Mouse (Mus musculus): Measurements from ENCODE around the gene Lipo3. TPM values are rescaled to one million over a fixed set of nuclear protein-coding genes. Genes with fewer than 3 reads are reported as not detected.

The Lipo3 gene
- total RNA-seq (2023): 1 to 10 TPM; 4.6 to 5.6 TPM

DNA sequence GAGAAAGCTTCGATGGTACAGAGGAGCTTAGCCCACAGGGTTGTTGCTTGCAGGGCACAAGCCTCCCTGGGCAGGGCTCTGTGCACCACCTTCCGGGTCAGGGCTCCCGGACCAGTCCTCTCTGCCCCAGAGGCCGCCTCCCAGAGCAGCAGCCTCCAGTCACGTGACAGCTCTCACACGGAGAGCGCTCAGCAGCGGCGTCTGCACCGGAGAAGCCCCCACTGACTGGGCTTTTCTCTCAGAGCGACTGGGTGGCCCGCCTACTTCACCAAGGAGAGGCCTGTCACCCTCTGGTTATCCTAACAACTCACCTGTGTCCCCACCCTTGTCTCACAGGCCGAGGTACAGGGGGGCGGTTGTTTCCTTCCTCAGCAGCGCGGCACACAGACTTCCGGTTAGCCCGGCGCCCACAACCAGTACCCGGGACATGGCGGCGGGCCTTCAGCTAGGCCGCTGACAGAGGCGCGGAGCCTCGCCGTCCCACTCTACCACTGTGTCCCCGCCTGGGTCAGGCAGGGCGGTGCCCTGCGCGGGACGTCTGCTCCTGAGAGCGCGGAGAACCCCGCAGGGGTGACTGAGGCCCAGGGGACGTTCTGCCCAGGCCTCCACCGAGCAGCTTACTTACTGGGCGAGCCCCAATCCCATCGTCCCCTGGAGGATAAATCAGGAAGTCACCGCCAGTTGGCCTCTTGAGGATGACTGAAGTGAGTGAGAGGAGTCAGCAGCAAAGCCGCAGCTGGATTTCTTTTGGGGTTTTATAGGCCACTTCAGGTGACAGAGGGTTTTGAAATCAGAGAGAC, at the start of gene Lipo3:
Gene Lipo3 (minus strand): TSS at position 665 of the 800 bp plus-strand sequence.

DNA sequence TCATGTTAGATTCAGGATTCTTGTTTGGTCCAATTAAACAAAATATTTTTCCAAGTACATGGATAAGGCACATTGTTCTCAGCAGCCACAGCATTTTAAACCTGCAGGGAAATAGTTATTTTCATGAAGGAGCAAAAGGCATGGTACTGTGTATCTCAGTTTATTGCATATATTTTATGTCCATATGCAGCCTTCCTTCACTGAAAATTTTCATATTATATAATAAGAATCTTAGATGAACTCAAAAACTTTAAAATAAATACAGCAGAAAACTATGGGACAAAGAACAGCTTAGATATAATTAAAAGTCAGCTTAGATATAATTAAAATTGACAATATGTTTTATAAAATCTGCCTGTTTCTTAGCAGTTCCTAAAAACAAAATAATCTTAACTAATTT, 25.6 kb upstream of the Lipo3 start, which contains the start of gene Lipo1:
Gene Lipo1 (minus strand): TSS at position 101 of the 400 bp plus-strand sequence.

GRCm38 (mm10) chr19:33751259-33751658, 10.5 kb downstream of the Lipo3 start, which contains the start of gene Lipo2:
Gene Lipo2, minus strand, starts transcription at chr19:33751359.

DNA sequence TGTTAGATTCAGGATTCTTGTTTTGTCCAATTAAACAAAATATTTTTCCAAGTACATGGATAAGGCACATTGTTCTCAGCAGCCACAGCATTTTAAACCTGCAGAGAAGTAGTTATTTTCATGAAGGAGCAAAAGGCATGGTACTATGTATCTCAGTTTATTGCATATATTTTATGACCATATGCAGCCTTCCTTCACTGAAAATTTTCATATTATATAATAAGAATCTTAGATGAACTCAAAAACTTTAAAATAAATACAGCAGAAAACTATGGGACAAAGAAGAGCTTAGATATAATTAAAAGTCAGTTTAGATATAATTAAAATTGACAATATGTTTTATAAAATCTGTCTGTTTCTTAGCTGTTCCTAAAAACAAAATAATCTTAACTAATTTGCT, 136.6 kb downstream of the Lipo3 start, which contains the start of gene Gm8978:
Gene Gm8978 (minus strand): TSS at position 101 of the 400 bp plus-strand sequence.

GRCm38 (mm10) chr19:33517680-33518079, 244.1 kb downstream of the Lipo3 start, which contains the start of gene Lipo4:
Gene Lipo4, minus strand, starts transcription at chr19:33517780.

Other genes starting within 250 kb of the Lipo3 start
- under 1 TPM in 1 of 2 experiments, not detected in 1; 0.29 TPM for gene Lipo4, start 244.2 kb downstream of the Lipo3 start, total RNA-seq (2023)
- gene Gm8978, start 136.7 kb downstream of the Lipo3 start, total RNA-seq (2023): not detected
- not detected for gene Lipo2, start 10.6 kb downstream of the Lipo3 start, total RNA-seq (2023)
- not detected for gene Lipo1, start 25.5 kb upstream of the Lipo3 start, total RNA-seq (2023)
- not detected for gene Lipf, start 199.2 kb upstream of the Lipo3 start, total RNA-seq (2023)
- not detected for gene Lipk, start 246.3 kb upstream of the Lipo3 start, total RNA-seq (2023)